10 mouse cellular contexts compared by ENCODE assay signal in the genomic region with DNA sequence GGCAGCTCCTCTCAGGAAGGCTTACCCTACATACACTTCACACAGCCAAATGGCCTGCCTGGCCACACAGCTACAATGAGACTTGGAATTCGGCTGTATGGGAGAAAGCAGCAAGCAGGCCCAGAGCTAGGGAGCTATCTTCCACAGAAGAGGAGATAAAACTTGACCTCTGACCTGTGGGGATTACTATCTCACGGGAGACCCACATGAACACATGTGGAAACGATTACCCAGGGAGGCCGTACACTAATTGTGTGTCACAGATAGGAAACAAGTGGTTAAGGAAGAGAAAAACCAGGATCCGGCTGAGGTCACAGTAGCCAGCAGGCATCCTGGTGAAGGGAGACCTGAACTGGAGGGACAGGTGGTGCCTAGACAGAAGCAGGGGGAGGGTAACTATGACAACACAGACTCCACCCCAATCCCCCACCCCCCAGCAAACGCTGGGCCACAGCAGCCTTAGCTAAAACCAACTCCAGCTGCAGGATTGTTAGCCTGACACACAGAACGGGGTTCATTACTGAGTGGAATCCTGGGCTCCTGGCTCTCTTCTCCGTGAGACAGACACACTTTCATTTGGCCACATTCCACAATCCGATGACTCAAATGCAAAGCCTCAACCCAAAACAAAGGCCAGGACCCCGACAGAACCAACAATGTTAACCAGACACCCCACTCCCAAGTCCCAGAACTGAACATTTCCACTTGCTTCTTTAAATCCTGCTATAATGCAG. TPM values are rescaled to one million over a fixed set of nuclear protein-coding genes. Genes with fewer than 3 reads are reported as not detected.
DNase-seq lines count a peak whose midpoint lies in the region; ATAC-seq and TF ChIP-seq lines count a peak whose summit lies in the region.
"Had no signal": no experiment of that assay in that cellular context is flagged by ENCODE, and none has a peak within 500 bp of the region (broad histone marks: within the 10 kb centered on the region; RNA-seq: fewer than 3 reads in every experiment).

No protein-coding gene starts in this region.

- intact Hi-C loops in gastrocnemius, adult 2 months (cut with DNase I), result no loop called here
- intact Hi-C loops in gastrocnemius, postnatal 36 days (cut with DNase I), result no loop called here

- no peak for DNase-seq in gastrocnemius, adult 2 months
- DNase-seq in gastrocnemius, postnatal 4 days (ENCODE audit: low spot score in 2 of 2), result no peak
- DNase-seq in 3T3-L1 (ENCODE audit: low read depth, low spot score), result peak; percentile 41
- DNase-seq in embryonic facial prominence, embryonic 10.5 days (ENCODE audit: low spot score), result peak; percentile 86
- no peak for DNase-seq in urinary bladder, adult 2 months (ENCODE audit: low spot score)
- no peak for DNase-seq in gastrocnemius, postnatal 36 days
- no peak for DNase-seq in kidney, adult 18-20 months
- DNase-seq: B cell, adult 2 months; cerebellum, postnatal 14 days had no signal

- peaks cover 53% of the 10 kb centered on the region for H3K27me3 ChIP-seq in embryonic facial prominence, embryonic 10.5 days (replicated peaks; ENCODE audit: low read depth, poor library complexity, severe bottlenecking)
- H3K27me3 ChIP-seq in intestine, embryonic 16.5 days (replicated peaks; ENCODE audit: control insufficient read depth, insufficient read depth, low read length), result no peaks in the 10 kb centered on the region

- H3K27ac ChIP-seq in gastrocnemius, adult 2 months, result peak overlapping the region; percentile 78
- H3K27ac ChIP-seq in embryonic facial prominence, embryonic 10.5 days (replicated peaks), result peak overlapping the region; percentile 52
- H3K27ac ChIP-seq in intestine, embryonic 16.5 days (ENCODE audit: low read length), result peak overlapping the region; percentile 62

- peaks cover 5% of the 10 kb centered on the region; the same call in 1 of the 2 replicates for H3K36me3 ChIP-seq in embryonic facial prominence, embryonic 10.5 days (replicated peaks)
- no peaks in the 10 kb centered on the region for H3K36me3 ChIP-seq in intestine, embryonic 16.5 days (ENCODE audit: control insufficient read depth, insufficient read depth, low read length)

- peak overlapping the region; percentile 27; the same call in 1 of the 2 replicates for H3K9ac ChIP-seq in intestine, embryonic 16.5 days (ENCODE audit: low read depth, low read length)

- no peaks in the 10 kb centered on the region for H3K9me3 ChIP-seq in embryonic facial prominence, embryonic 10.5 days
- no peaks in the 10 kb centered on the region for H3K9me3 ChIP-seq in intestine, embryonic 16.5 days (ENCODE audit: control insufficient read depth, low read length)

- H3K4me3 ChIP-seq in gastrocnemius, adult 2 months, result no peak overlapping the region
- H3K4me3 ChIP-seq in embryonic facial prominence, embryonic 10.5 days, result 0 out of 2 replicates have a peak overlapping the region, but pooled peaks have one; percentile 20
- H3K4me3 ChIP-seq in intestine, embryonic 16.5 days (ENCODE audit: low read length), result no peak overlapping the region

- TF ChIP-seq CTCF in gastrocnemius, adult 2 months (IDR thresholded peaks at IDR 0.05), result no peak

- H3K4me2 ChIP-seq in intestine, embryonic 16.5 days (ENCODE audit: low read depth, low read length), result peak overlapping the region; percentile 15; the same call in 1 of the 2 replicates

- H3K4me1 ChIP-seq in embryonic facial prominence, embryonic 10.5 days, result peaks cover 99% of the 10 kb centered on the region
- peaks cover 51% of the 10 kb centered on the region for H3K4me1 ChIP-seq in intestine, embryonic 16.5 days (ENCODE audit: control insufficient read depth, insufficient read depth, low read length)

- 8% methylated on average over 10 of the region's 10 CpGs for WGBS in embryonic facial prominence, embryonic 10.5 days
- 14% methylated on average over 10 of the region's 10 CpGs for WGBS in intestine, embryonic 16.5 days

- peak; percentile 20 for ATAC-seq in intestine, embryonic 16.5 days

RNA-seq across cellular contexts. Expression of a gene that starts 30.9 kb away (rescaled TPM):
- total RNA-seq in gastrocnemius, adult 2 months (2021), result 10 to 100 TPM; 28.4 to 34.7 TPM
- total RNA-seq in gastrocnemius, postnatal 4 days (2021), result 10 to 100 TPM; 51.1 to 57.3 TPM
- polyA plus RNA-seq in embryonic facial prominence, embryonic 10.5 days (2016; fragmentation: Nextera tagmentation; extraction: Ambion mirVana), result 10.8 and 12.5 TPM in 2 replicates
- polyA plus RNA-seq in intestine, embryonic 16.5 days (2015; fragmentation: Nextera tagmentation; extraction: Ambion mirVana), result 13.1 and 13.6 TPM in 2 replicates
- 14.3 and 23.3 TPM in 2 replicates for polyA plus RNA-seq in urinary bladder, adult 2 months (2012; rRNA removed)
- total RNA-seq in gastrocnemius, postnatal 36 days (2021), result 10 to 100 TPM; 32.3 to 33.9 TPM

Comparison
In these comparisons a context has a peak if more than half of its experiments do, and no peak if none do; other contexts are left out.
1. DNase-seq: peak in 3T3-L1 (single experiment) and embryonic facial prominence, embryonic 10.5 days (single experiment); none in gastrocnemius, adult 2 months (single experiment), gastrocnemius, postnatal 4 days (0 of 2), urinary bladder, adult 2 months (single experiment), gastrocnemius, postnatal 36 days (0 of 2) and kidney, adult 18-20 months (single experiment).
2. Peak in every context shown above with its lines, with median percentiles within 50 percentile points of each other: H3K27ac ChIP-seq.